Mouse (Mus musculus) limb, embryonic 10.5 days (tissue): Measurements from ENCODE around the gene Thsd4. TPM values are rescaled to one million over a fixed set of nuclear protein-coding genes. Genes with fewer than 3 reads are reported as not detected.
"Not testable (repeated sequence)": the region's sequence is repeated elsewhere in the genome, so short reads cannot be mapped to it uniquely, and the experiment has no call there.

Experiments
- DNase-seq: peaks from one replicate; pipeline ENCODE4 v3.0.0-alpha.2; 2017; ENCODE audit warnings: low spot score
- H3K27ac ChIP-seq: fragments of 300-500 bp; sonication (generic); 2 replicates; pipeline ENCODE4 v1.5.1; 2016; ENCODE audit warnings: mild to moderate bottlenecking
- H3K27me3 ChIP-seq: fragments of 300-500 bp; sonication (generic); 2 replicates; pipeline ENCODE4 v1.6.1; 2016; ENCODE audit warnings: low read depth, mild to moderate bottlenecking; ENCODE audit not compliant: poor library complexity, severe bottlenecking
- H3K36me3 ChIP-seq: fragments of 300-500 bp; sonication (generic); 2 replicates; pipeline ENCODE4 v1.6.1; 2016; ENCODE audit warnings: mild to moderate bottlenecking, moderate library complexity
- H3K4me1 ChIP-seq: fragments of 300-500 bp; sonication (generic); 2 replicates; pipeline ENCODE4 v1.6.1; 2016
- H3K4me3 ChIP-seq: fragments of 300-500 bp; sonication (generic); 2 replicates; pipeline ENCODE4 v1.5.1; 2016; ENCODE audit warnings: mild to moderate bottlenecking, moderate library complexity
- H3K9me3 ChIP-seq: fragments of 300-500 bp; sonication (generic); replicated peaks from 2 replicates; pipeline ENCODE4 v1.6.1; 2016; ENCODE audit warnings: mild to moderate bottlenecking
- WGBS: fragments of 180-500 bp; shearing (Covaris S2); methylation state at CpG from one replicate; pipeline ENCODE4 v1.1.7; 2016; 5-methylcytosine and 5-hydroxymethylcytosine counted together
- polyA plus RNA-seq: library from polyadenylated mRNA; unstranded; fragments of >200 nt; fragmentation: Nextera tagmentation; extraction: Ambion mirVana; gene quantifications from 2 replicates; pipeline ENCODE4 v1.2.1, GENCODE M21; 2016

The Thsd4 gene
- polyA plus RNA-seq, 1 experiment from 2014 or later, result 11.8 TPM

GRCm38 (mm10) chr9:60274503-60274902, 247.3 kb downstream of the Thsd4 start:
- no peaks in the 10 kb centered on the region for H3K27me3 ChIP-seq

GRCm38 (mm10) chr9:60272345-60272744, 249.5 kb downstream of the Thsd4 start:
- H3K27ac ChIP-seq, H3K4me3 ChIP-seq, H3K9me3 ChIP-seq, H3K36me3 ChIP-seq, DNase-seq, H3K27me3 ChIP-seq: not testable (repeated sequence)
- H3K4me1 ChIP-seq, result peaks cover 18% of the 10 kb centered on the region
- WGBS, result 87% methylated on average over 8 of the region's 8 CpGs

More at GRCm38 (mm10) chr9:60274503-60274902, 247.3 kb downstream of the Thsd4 start:
- Histone ChIP-seq H3K27ac (no peak overlapping the region), H3K9me3 (no peaks in the 10 kb centered on the region), H3K36me3 (no peaks in the 10 kb centered on the region), H3K4me1 (peaks cover 18% of the 10 kb centered on the region), H3K4me3 (no peak overlapping the region)
- no peak for DNase-seq
- WGBS, result 90% methylated on average over 4 of the region's 4 CpGs

- H3K27me3 ChIP-seq, result no peaks in the 10 kb centered on the region
- no peak overlapping the region for H3K4me3 ChIP-seq
- DNase-seq, result no peak
- H3K9me3 ChIP-seq, result no peaks in the 10 kb centered on the region
- peaks cover 16% of the 10 kb centered on the region for H3K4me1 ChIP-seq
- WGBS, result 92% methylated on average over 2 of the region's 2 CpGs
- H3K27ac ChIP-seq, result no peak overlapping the region
- H3K36me3 ChIP-seq, result no peaks in the 10 kb centered on the region
Measured at GRCm38 (mm10) chr9:60271940-60272339, 249.9 kb downstream of the Thsd4 start.

GRCm38 (mm10) chr9:60269807-60270206, 252.0 kb downstream of the Thsd4 start:
- no peak for DNase-seq
- Histone ChIP-seq H3K4me1 (peaks cover 6% of the 10 kb centered on the region), H3K4me3 (no peak overlapping the region), H3K9me3 (no peaks in the 10 kb centered on the region), H3K27me3 (no peaks in the 10 kb centered on the region), H3K27ac (no peak overlapping the region), H3K36me3 (no peaks in the 10 kb centered on the region)
- 86% methylated on average over 5 of the region's 5 CpGs for WGBS

GRCm38 (mm10) chr9:60267273-60267626, 254.6 kb downstream of the Thsd4 start:
- no peak for DNase-seq
- no peaks in the 10 kb centered on the region for H3K27me3 ChIP-seq
- WGBS, result 88% methylated on average over 5 of the region's 5 CpGs
- H3K4me1 ChIP-seq, result peaks cover 12% of the 10 kb centered on the region
- H3K9me3 ChIP-seq, result no peaks in the 10 kb centered on the region
- H3K4me3 ChIP-seq, result no peak overlapping the region
- no peak overlapping the region for H3K27ac ChIP-seq
- no peaks in the 10 kb centered on the region for H3K36me3 ChIP-seq

GRCm38 (mm10) chr9:60266583-60267272, 255.1 kb downstream of the Thsd4 start:
- Histone ChIP-seq H3K27ac (no peak overlapping the region), H3K4me1 (peaks cover 12% of the 10 kb centered on the region), H3K9me3 (no peaks in the 10 kb centered on the region), H3K36me3 (no peaks in the 10 kb centered on the region), H3K4me3 (no peak overlapping the region), H3K27me3 (no peaks in the 10 kb centered on the region)
- DNase-seq, result no peak
- 91% methylated on average over 15 of the region's 15 CpGs for WGBS

GRCm38 (mm10) chr9:60264586-60265325, 257.1 kb downstream of the Thsd4 start:
- DNase-seq, result no peak
- WGBS, result 52% methylated on average over 10 of the region's 10 CpGs
- H3K27me3 ChIP-seq, result no peaks in the 10 kb centered on the region
- no peaks in the 10 kb centered on the region for H3K9me3 ChIP-seq
- no peak overlapping the region for H3K27ac ChIP-seq
- peaks cover 12% of the 10 kb centered on the region for H3K4me1 ChIP-seq
- H3K36me3 ChIP-seq, result no peaks in the 10 kb centered on the region
- H3K4me3 ChIP-seq, result no peak overlapping the region

- Histone ChIP-seq H3K27ac (no peak overlapping the region), H3K27me3 (no peaks in the 10 kb centered on the region), H3K4me1 (peaks cover 12% of the 10 kb centered on the region), H3K9me3 (no peaks in the 10 kb centered on the region), H3K36me3 (no peaks in the 10 kb centered on the region), H3K4me3 (no peak overlapping the region)
- WGBS, result 91% methylated on average over 6 of the region's 6 CpGs
- DNase-seq, result no peak
Measured at GRCm38 (mm10) chr9:60262515-60263140, 259.2 kb downstream of the Thsd4 start.

GRCm38 (mm10) chr9:60259626-60260025, 262.2 kb downstream of the Thsd4 start:
- peaks cover 4% of the 10 kb centered on the region for H3K4me1 ChIP-seq
- 88% methylated on average over 13 of the region's 13 CpGs for WGBS
- DNase-seq, result no peak
- H3K9me3 ChIP-seq, result no peaks in the 10 kb centered on the region
- H3K36me3 ChIP-seq, result no peaks in the 10 kb centered on the region
- no peak overlapping the region for H3K4me3 ChIP-seq
- no peak overlapping the region for H3K27ac ChIP-seq
- H3K27me3 ChIP-seq, result no peaks in the 10 kb centered on the region

GRCm38 (mm10) chr9:60251765-60252164, 270.1 kb downstream of the Thsd4 start:
- Histone ChIP-seq H3K9me3 (no peaks in the 10 kb centered on the region), H3K27ac (no peak overlapping the region), H3K4me3 (no peak overlapping the region), H3K36me3 (no peaks in the 10 kb centered on the region), H3K27me3 (no peaks in the 10 kb centered on the region), H3K4me1 (no peaks in the 10 kb centered on the region)
- no peak for DNase-seq
- WGBS, result 63% methylated on average over 3 of the region's 3 CpGs

- Histone ChIP-seq H3K4me1 (no peaks in the 10 kb centered on the region), H3K27ac (no peak overlapping the region), H3K36me3 (no peaks in the 10 kb centered on the region), H3K27me3 (no peaks in the 10 kb centered on the region), H3K4me3 (no peak overlapping the region), H3K9me3 (no peaks in the 10 kb centered on the region)
- DNase-seq, result no peak
Measured at GRCm38 (mm10) chr9:60250403-60250802, 271.4 kb downstream of the Thsd4 start.

GRCm38 (mm10) chr9:60247998-60248397, 273.8 kb downstream of the Thsd4 start:
- 89% methylated on average over 3 of the region's 3 CpGs for WGBS
- H3K27ac ChIP-seq, result no peak overlapping the region

GRCm38 (mm10) chr9:60244943-60245342, 276.9 kb downstream of the Thsd4 start:
- H3K4me1 ChIP-seq, result peaks cover 3% of the 10 kb centered on the region
- no peaks in the 10 kb centered on the region for H3K9me3 ChIP-seq
- H3K27me3 ChIP-seq, result no peaks in the 10 kb centered on the region
- 6% methylated on average over 5 of the region's 5 CpGs for WGBS
- H3K36me3 ChIP-seq, result no peaks in the 10 kb centered on the region
- H3K4me3 ChIP-seq, result no peak overlapping the region
- H3K27ac ChIP-seq, result no peak overlapping the region
- DNase-seq, result peak; percentile 79

More at GRCm38 (mm10) chr9:60247998-60248397, 273.8 kb downstream of the Thsd4 start:
- no peak overlapping the region for H3K4me3 ChIP-seq
- no peaks in the 10 kb centered on the region for H3K9me3 ChIP-seq
- no peaks in the 10 kb centered on the region for H3K36me3 ChIP-seq
- H3K4me1 ChIP-seq, result peaks cover 3% of the 10 kb centered on the region
- DNase-seq, result no peak
- no peaks in the 10 kb centered on the region for H3K27me3 ChIP-seq
